Mouse (Mus musculus) megakaryocyte progenitor cell, adult 5-6 weeks (primary cell): ENCODE measurements around the gene A030014E15Rik. TPM values are rescaled to one million over a fixed set of nuclear protein-coding genes. Genes with fewer than 3 reads are reported as not detected.
"Not testable (repeated sequence)": the region's sequence is repeated elsewhere in the genome, so short reads cannot be mapped to it uniquely, and the experiment has no call there.

ENCODE experiments used
- ATAC-seq: replicated peaks from 2 replicates; pipeline ENCODE4 v1.8.0; 2016; ENCODE audit warnings: mild to moderate bottlenecking, moderate TSS enrichment, inconsistent platforms; ENCODE audit not compliant: poor library complexity
- total RNA-seq, 2 experiments: library from RNA; stranded (forward) in 1 of 2; stranded (reverse) in 1 of 2; fragments of 157-497, 149-512 nt in 1 of 2; fragments of 200-1000 nt in 1 of 2; gene quantifications; 2 replicates each; pipeline versions ENCODE4 v1.2.3 to v1.2.4; 2015 to 2017

Gene A030014E15Rik
- total RNA-seq (2015) (0.17 TPM in 1 of 2 replicates, not detected in the other), total RNA-seq (2017) (not detected in 2 replicates)

- ATAC-seq: no peak
Observed at GRCm38 (mm10) chr1:82924650-82925049, at the start of gene A030014E15Rik. A030014E15Rik (plus strand) TSS chr1:82924917.

- no peak for ATAC-seq
Observed at GRCm38 (mm10) chr1:82879172-82879571, 45.5 kb upstream of the A030014E15Rik start.

GRCm38 (mm10) chr1:82880196-82880595, 44.5 kb upstream of the A030014E15Rik start:
- ATAC-seq: no peak

GRCm38 (mm10) chr1:82893269-82893668, 31.4 kb upstream of the A030014E15Rik start:
- no peak for ATAC-seq

- no peak for ATAC-seq
Observed at GRCm38 (mm10) chr1:82900567-82900966, 24.1 kb upstream of the A030014E15Rik start.

GRCm38 (mm10) chr1:82901201-82901600, 23.5 kb upstream of the A030014E15Rik start:
- ATAC-seq: no peak

- ATAC-seq: no peak
Observed at GRCm38 (mm10) chr1:82905886-82906285, 18.8 kb upstream of the A030014E15Rik start.

- no peak for ATAC-seq
Observed at GRCm38 (mm10) chr1:82913025-82913424, 11.7 kb upstream of the A030014E15Rik start, which contains the start of gene A030005L19Rik. A030005L19Rik (plus strand) TSS chr1:82913325.

GRCm38 (mm10) chr1:82913434-82913833, 11.3 kb upstream of the A030014E15Rik start:
- not testable (repeated sequence) for ATAC-seq

- not testable (repeated sequence) for ATAC-seq
Observed at GRCm38 (mm10) chr1:82930558-82930957, 5.8 kb downstream of the A030014E15Rik start.

GRCm38 (mm10) chr1:82931326-82931725, 6.6 kb downstream of the A030014E15Rik start, which contains the start of gene Gm6217:
Gm6217 (minus strand) TSS chr1:82931399.
- not testable (repeated sequence) for ATAC-seq

GRCm38 (mm10) chr1:82938666-82939065, 13.9 kb downstream of the A030014E15Rik start:
- no peak for ATAC-seq

- not testable (repeated sequence) for ATAC-seq
Observed at GRCm38 (mm10) chr1:82942505-82942904, 17.8 kb downstream of the A030014E15Rik start.

- ATAC-seq: not testable (repeated sequence)
Observed at GRCm38 (mm10) chr1:82943295-82943694, 18.6 kb downstream of the A030014E15Rik start, which contains the start of gene A030003K21Rik. A030003K21Rik (minus strand) TSS chr1:82943388.

- not testable (repeated sequence) for ATAC-seq
Observed at GRCm38 (mm10) chr1:82946029-82946428, 21.3 kb downstream of the A030014E15Rik start.

GRCm38 (mm10) chr1:82948601-82949000, 23.9 kb downstream of the A030014E15Rik start:
- ATAC-seq: no peak

- not testable (repeated sequence) for ATAC-seq
Observed at GRCm38 (mm10) chr1:82955913-82956312, 31.2 kb downstream of the A030014E15Rik start, which contains the start of gene Gm7544. Gm7544 (minus strand) TSS chr1:82956013.

GRCm38 (mm10) chr1:82959870-82960385, 35.2 kb downstream of the A030014E15Rik start, which contains the start of gene Gm47955:
Gm47955 (plus strand) TSS chr1:82960286.
- ATAC-seq: no peak

GRCm38 (mm10) chr1:82966413-82966812, 41.7 kb downstream of the A030014E15Rik start:
- no peak for ATAC-seq

- ATAC-seq: no peak
Observed at GRCm38 (mm10) chr1:82972046-82972445, 47.3 kb downstream of the A030014E15Rik start.

- no peak for ATAC-seq
Observed at GRCm38 (mm10) chr1:82973244-82973643, 48.5 kb downstream of the A030014E15Rik start.

- no peak for ATAC-seq
Observed at GRCm38 (mm10) chr1:82973901-82974300, 49.2 kb downstream of the A030014E15Rik start.
